Mouse (Mus musculus) E14TG2a.4 (cell line): ENCODE measurements at regions not wholly inside any gene's neighbourhood (a gene's known extent, or its start where the extent isn't known, plus 50 kb on each side); places are given as distances from the start of the nearest gene placed in this dataset.

ENCODE experiments used
- H3K27me3 ChIP-seq: 2 replicates; pipeline ENCODE4 v1.6.1; 2014; ENCODE audit warnings: low read length, control low read depth; ENCODE audit not compliant: insufficient read depth
- H3K36me3 ChIP-seq: 2 replicates; pipeline ENCODE4 v1.6.1; 2014; ENCODE audit warnings: low read length, control low read depth; ENCODE audit not compliant: insufficient read depth
- H3K4me1 ChIP-seq: replicated peaks from 2 replicates; pipeline ENCODE4 v1.6.1; 2014; ENCODE audit warnings: low read depth, low read length, control low read depth
- H3K4me3 ChIP-seq: replicated peaks from 2 replicates; pipeline ENCODE4 v1.5.1; 2014; ENCODE audit warnings: mild to moderate bottlenecking, low read length
- H3K9me3 ChIP-seq: 2 replicates; pipeline ENCODE4 v1.6.1; 2014; ENCODE audit warnings: low read length, control low read depth
- CTCF ChIP-seq: conservative IDR thresholded peaks from 2 replicates; pipeline ENCODE4 v1.5.1; 2014; ENCODE audit warnings: low read length
- NANOG ChIP-seq: IDR thresholded peaks from 2 replicates; pipeline ENCODE4 v1.6.1; 2014; ENCODE audit warnings: borderline replicate concordance, low read length, mixed read lengths
- POU5F1 ChIP-seq: IDR thresholded peaks from 2 replicates; pipeline ENCODE4 v1.6.1; 2014; ENCODE audit warnings: low read length, borderline replicate concordance

DNA sequence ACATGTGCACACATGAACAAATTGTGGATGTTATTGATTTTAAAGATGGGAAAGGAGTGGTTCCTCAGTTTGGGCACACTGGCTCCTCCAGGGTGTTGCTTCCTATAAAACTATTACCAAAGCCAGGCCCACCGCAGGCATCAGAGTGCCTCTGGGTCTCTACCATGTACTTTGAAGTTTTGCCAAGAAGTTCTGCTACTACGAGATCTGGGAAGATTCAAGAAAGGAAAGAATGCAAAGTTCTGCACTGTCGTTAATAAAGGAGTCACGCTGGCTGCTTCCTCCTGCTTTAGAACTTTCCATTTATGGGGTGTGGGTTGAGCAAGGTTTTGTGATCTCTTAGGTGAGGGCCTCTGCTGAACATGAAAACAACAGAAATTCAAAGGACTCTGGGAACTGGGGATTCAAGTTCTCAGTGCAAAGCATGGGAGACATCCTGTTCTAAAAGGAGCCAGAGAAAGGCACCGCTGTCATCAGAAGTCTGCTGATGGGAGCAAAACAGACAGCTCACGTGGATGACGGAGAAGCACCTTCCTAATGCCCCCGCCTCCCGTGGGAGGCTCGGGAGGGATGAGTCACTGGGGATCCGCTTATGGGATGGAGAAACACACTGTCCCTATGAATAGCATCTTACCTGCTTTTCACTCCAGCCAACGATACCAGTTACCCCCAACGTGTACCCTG, 394.6 kb upstream of the Kazn start:
- H3K27me3 ChIP-seq: 0 out of 2 replicates have a peak, but pooled peaks cover 4% of the 10 kb centered on the region
- H3K36me3 ChIP-seq: no peaks in the 10 kb centered on the region
- TF ChIP-seq NANOG: no peak
- no peak for TF ChIP-seq POU5F1
- no peak for TF ChIP-seq CTCF
- H3K4me3 ChIP-seq: no peak overlapping the region
- H3K9me3 ChIP-seq: no peaks in the 10 kb centered on the region
- H3K4me1 ChIP-seq: no peaks in the 10 kb centered on the region

DNA sequence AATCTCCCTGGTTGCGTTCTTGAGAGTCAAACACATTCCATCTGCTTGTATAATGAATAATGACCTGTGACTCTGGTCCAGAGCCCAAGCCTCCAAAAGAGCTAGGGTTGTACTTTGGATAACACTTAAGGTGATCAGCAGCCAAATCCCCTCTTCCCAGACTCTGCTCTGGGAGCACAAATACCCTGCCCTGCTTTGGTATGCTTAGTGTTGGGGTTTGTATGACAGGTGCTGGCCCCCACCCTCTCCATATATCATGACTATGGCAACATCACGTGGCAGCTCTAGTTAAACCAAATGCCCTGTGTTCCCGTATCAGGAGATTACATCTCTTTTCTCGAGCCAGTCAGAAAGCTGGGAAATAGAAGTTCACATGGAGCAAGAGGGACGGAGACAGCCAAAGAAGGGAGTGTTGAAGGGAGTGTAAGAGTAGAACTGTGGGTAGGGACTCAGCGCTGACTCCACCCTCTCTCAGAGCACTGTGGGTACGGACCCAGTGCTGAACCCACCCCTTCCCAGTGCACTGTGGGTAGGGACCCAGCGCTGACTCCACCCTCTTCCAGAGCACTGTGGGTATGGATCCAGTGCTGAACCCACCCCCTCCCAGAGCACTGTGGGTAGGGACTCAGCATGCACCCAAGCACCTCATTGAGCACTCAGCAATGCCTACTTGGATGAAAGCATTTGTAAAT, 387.4 kb upstream of the Kazn start:
- Histone ChIP-seq H3K4me3 (no peak overlapping the region), H3K4me1 (no peaks in the 10 kb centered on the region), H3K27me3 (no peaks in the 10 kb centered on the region; the same call in 1 of the 2 replicates), H3K36me3 (no peaks in the 10 kb centered on the region), H3K9me3 (peaks cover 16% of the 10 kb centered on the region)
- TF ChIP-seq NANOG (no peak), CTCF (no peak), POU5F1 (no peak)

DNA sequence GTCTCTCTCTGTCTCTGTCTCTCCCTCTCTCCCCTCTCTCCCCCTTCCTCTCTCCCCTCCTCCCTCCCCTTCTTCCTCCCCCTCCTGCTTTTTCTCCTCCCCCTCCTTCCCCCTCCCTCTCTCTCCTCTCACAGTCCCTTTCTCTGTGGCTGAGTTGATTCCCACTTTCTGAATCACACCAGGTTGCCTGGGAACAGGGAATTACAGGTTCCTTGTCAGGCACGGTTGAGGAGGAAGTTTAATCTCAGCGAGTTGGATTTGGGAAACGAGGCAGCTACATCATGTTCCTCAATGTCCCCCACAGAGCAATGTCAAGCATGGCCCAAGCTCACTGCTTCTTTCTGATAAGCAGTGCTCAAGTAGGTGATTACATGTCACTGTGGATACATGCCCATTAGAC, 386.3 kb upstream of the Kazn start:
- no peaks in the 10 kb centered on the region for H3K36me3 ChIP-seq
- H3K4me1 ChIP-seq: no peaks in the 10 kb centered on the region
- no peak overlapping the region for H3K4me3 ChIP-seq
- peaks cover 21% of the 10 kb centered on the region for H3K9me3 ChIP-seq
- TF ChIP-seq CTCF (no peak), NANOG (no peak), POU5F1 (no peak)
- no peaks in the 10 kb centered on the region; the same call in 1 of the 2 replicates for H3K27me3 ChIP-seq

DNA sequence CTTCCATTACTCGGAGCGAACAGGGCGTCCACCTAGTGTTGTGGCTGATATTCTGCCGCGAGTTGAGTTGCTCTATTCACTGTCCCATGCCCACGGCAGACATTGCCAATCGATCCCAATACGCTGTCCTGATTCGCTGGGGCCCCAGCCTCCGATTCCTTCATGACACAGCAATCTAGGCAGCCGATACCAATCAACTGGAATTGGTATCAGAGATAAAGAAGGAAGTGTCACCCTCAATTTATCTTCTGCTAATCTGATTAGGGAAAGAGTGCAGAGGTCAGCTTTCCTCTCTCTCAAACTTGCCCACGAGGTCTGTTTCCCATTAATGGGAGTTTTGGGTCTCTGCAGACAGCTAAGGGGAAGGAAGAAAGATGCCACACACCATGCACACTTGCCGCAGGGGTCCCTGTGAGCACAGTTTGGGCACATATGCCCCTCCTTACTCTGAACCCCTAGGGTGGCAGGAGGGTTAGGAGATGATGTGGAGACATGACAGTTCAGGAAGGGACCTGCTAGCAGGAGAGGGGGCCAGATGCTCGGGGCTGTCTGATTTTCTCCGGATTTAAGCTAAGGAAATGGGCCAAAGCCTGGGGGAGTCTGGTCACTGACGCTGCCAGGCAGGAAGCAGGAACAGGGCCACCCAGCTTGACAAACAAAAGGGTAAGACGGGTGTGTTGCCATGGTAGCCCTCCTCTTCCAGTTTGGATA, 383.1 kb upstream of the Kazn start:
- no peak overlapping the region for H3K4me3 ChIP-seq
- peaks cover 4% of the 10 kb centered on the region; the same call in 1 of the 2 replicates for H3K4me1 ChIP-seq
- no peak for TF ChIP-seq NANOG
- no peak for TF ChIP-seq CTCF
- TF ChIP-seq POU5F1: no peak
- no peaks in the 10 kb centered on the region for H3K27me3 ChIP-seq
- H3K36me3 ChIP-seq: no peaks in the 10 kb centered on the region
- peaks cover 21% of the 10 kb centered on the region for H3K9me3 ChIP-seq

DNA sequence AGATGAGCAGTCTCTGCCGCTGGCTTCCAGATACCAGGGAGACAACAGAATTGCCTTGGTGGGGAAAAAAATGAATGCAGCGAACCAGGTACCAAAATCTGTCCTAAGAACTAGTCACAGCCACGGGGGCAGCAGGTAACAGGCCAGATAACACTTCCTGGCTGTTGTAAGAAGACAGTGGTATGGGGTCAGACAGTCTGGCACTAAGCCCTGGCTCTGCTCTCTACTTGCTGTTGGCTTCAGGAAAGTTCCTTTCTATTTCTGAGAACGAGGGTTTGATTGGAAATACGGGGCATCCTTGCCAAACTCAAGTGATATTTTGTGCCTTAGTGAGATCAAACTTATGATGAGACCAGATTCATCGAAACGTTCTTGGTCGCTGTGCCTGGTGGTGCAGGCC, 380.2 kb upstream of the Kazn start:
- no peak overlapping the region for H3K4me3 ChIP-seq
- no peaks in the 10 kb centered on the region for H3K36me3 ChIP-seq
- H3K27me3 ChIP-seq: no peaks in the 10 kb centered on the region
- H3K4me1 ChIP-seq: peaks cover 4% of the 10 kb centered on the region; the same call in 1 of the 2 replicates
- no peak for TF ChIP-seq POU5F1
- TF ChIP-seq NANOG: no peak
- no peak for TF ChIP-seq CTCF
- H3K9me3 ChIP-seq: peaks cover 16% of the 10 kb centered on the region

DNA sequence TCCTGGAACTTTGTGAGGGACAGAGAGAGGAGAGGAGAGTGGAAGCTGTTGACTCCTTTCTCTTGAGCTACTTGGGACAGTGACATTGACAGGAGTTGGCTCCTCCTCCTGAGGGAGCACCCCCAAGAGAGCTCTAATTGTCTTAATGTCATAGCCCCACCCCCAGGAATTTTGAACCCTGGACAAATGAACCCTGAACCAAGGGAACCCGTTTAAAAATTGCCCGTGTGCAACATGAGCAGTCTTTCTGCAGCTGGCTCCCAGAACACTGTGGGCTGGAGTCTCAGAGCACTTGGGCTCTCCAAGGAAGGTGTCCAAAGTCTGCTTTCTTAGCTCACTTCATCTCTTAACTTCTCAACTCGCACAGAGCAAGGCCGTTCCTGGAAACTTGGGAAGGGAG, 379.6 kb upstream of the Kazn start:
- no peak overlapping the region for H3K4me3 ChIP-seq
- H3K27me3 ChIP-seq: no peaks in the 10 kb centered on the region
- H3K9me3 ChIP-seq: peaks cover 16% of the 10 kb centered on the region
- no peak for TF ChIP-seq CTCF
- no peak for TF ChIP-seq POU5F1
- no peak for TF ChIP-seq NANOG
- peaks cover 4% of the 10 kb centered on the region; the same call in 1 of the 2 replicates for H3K4me1 ChIP-seq
- H3K36me3 ChIP-seq: no peaks in the 10 kb centered on the region

DNA sequence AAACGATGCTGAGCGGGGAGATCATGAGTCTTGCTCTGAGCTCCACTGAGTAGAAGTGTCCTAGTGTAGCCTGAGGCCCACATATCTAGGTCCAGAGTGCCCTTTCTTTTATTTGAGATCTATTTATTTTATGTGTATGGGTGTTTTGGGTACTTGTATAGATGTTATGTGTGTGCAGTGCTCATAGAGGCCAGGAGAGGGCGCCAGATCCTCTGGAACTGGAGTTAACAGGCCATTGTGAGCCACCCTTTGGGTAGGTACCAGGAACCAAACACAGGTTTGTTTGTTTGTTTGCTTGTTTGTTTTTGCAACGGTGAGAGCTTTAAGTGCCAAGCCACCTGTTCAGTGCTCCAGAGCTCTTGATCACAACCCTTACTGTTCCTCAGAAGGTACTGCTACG, 378.5 kb upstream of the Kazn start:
- no peak for TF ChIP-seq NANOG
- TF ChIP-seq CTCF: peak; percentile 84
- no peak for TF ChIP-seq POU5F1
- Histone ChIP-seq H3K4me1 (peaks cover 4% of the 10 kb centered on the region; the same call in 1 of the 2 replicates), H3K4me3 (no peak overlapping the region), H3K36me3 (no peaks in the 10 kb centered on the region), H3K9me3 (peaks cover 17% of the 10 kb centered on the region), H3K27me3 (no peaks in the 10 kb centered on the region)

DNA sequence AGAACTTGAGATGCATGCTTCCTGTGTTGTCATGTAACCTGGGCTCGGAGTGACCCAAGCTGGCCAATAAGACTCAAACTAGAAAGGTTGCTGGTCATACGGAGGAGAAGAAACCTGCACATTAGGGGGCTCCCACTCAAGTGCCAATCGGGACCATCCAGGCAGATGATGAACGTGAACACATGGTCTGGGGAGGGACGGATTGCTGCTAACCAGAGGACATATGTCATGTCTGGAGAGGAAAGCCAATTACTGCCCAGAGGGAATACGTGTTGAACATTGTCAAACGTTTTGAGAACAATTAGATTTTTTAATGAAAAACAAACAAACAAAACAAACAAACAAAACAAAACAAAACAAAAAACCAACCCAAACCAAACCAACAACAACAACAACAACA, 377.7 kb upstream of the Kazn start:
- Histone ChIP-seq H3K27me3 (no peaks in the 10 kb centered on the region), H3K4me1 (peaks cover 4% of the 10 kb centered on the region; the same call in 1 of the 2 replicates), H3K9me3 (peaks cover 10% of the 10 kb centered on the region), H3K36me3 (no peaks in the 10 kb centered on the region), H3K4me3 (no peak overlapping the region)
- no peak for TF ChIP-seq NANOG
- TF ChIP-seq CTCF: no peak
- no peak for TF ChIP-seq POU5F1
